Mouse (Mus musculus) T-helper 17 cell (primary cell): ENCODE data around the gene Ptprs.

Source experiments
- in situ Hi-C, 2 experiments: fragments of 300-600 bp; cut with MboI, MseI; formaldehyde crosslinking; loops; 1 replicate in 1 of 2; 2 replicates in 1 of 2; pipeline ENCODE4 v1.15.1; 2025; ENCODE audit warnings: high pct_unique_total_duplicates in 2 of 2

The Ptprs gene

GRCm38 (mm10) chr17:56384903-56385302 lies 91.4 kb downstream of the Ptprs start:
- in situ Hi-C loops: no loop called here

- in situ Hi-C loops: no loop called here
These were observed 93.3 kb downstream of the Ptprs start for GRCm38 (mm10) chr17:56382997-56383396.

GRCm38 (mm10) chr17:56381183-56381582 lies 95.1 kb downstream of the Ptprs start:
- in situ Hi-C loops: no loop called here

- in situ Hi-C loops: no loop called here
These were observed 96.0 kb downstream of the Ptprs start for GRCm38 (mm10) chr17:56380286-56380685.

- in situ Hi-C loops: no loop called here
These were observed 96.9 kb downstream of the Ptprs start for GRCm38 (mm10) chr17:56379281-56379834.

GRCm38 (mm10) chr17:56374851-56375250 lies 101.4 kb downstream of the Ptprs start:
- in situ Hi-C loops: no loop called here

- in situ Hi-C loops: no loop called here
These were observed 102.9 kb downstream of the Ptprs start for GRCm38 (mm10) chr17:56373136-56374034.

- in situ Hi-C loops: no loop called here
These were observed 104.2 kb downstream of the Ptprs start for GRCm38 (mm10) chr17:56372109-56372508.

- in situ Hi-C loops: no loop called here
These were observed 105.1 kb downstream of the Ptprs start for GRCm38 (mm10) chr17:56371029-56371660.

- in situ Hi-C loops: no loop called here
These were observed 106.2 kb downstream of the Ptprs start for GRCm38 (mm10) chr17:56370090-56370489.

- in situ Hi-C loops: no loop called here
These were observed 107.9 kb downstream of the Ptprs start for GRCm38 (mm10) chr17:56368291-56368790.

- in situ Hi-C loops: no loop called here
These were observed 110.3 kb downstream of the Ptprs start for GRCm38 (mm10) chr17:56365791-56366673.
